Mouse (Mus musculus): Measurements from ENCODE around the gene Cacna1c. TPM values are rescaled to one million over a fixed set of nuclear protein-coding genes. Genes with fewer than 3 reads are reported as not detected.

Gene Cacna1c
- polyA plus RNA-seq, 1 experiment from 2014 or later, result 4.8 TPM

DNA sequence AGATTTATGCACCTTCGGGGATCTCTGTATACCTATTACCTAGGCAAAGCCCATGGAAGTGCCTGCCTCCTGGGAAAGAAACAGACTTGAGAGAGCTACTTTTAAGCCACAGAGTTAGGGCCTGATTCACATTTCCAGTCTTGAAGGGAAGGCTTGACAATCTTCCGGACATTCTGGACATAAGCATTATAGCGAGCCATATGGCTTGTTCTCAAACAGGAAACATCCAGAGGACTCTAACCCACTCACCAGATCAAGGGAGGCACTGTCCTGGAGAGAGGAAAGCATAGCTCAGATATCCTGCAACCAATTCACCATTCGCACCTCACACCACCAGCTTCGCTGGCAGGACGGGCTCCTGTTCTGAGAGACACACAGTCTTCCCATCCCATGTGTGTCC, 302.2 kb downstream of the Cacna1c start:
- Histone ChIP-seq H3K36me3 (ENCODE audit: insufficient read depth, low read length) (no peaks in the 10 kb centered on the region), H3K4me2 (replicated peaks; ENCODE audit: low read depth, low read length) (no peak overlapping the region), H3K4me1 (ENCODE audit: insufficient read depth, low read depth, low read length) (no peaks in the 10 kb centered on the region), H3K4me3 (ENCODE audit: low read depth, low read length) (no peak overlapping the region), H3K27me3 (replicated peaks; ENCODE audit: insufficient read depth, low read length) (no peaks in the 10 kb centered on the region), H3K9me3 (ENCODE audit: low read length) (no peaks in the 10 kb centered on the region), H3K27ac (ENCODE audit: low read length) (no peak overlapping the region), H3K9ac (replicated peaks; ENCODE audit: low read depth) (no peak overlapping the region)
- TF ChIP-seq EP300 (IDR thresholded peaks at IDR 0.05) (no peak), CTCF (IDR thresholded peaks at IDR 0.05) (no peak)
- DNase-seq (ENCODE audit: low spot score) (no peak), ATAC-seq (no peak)
- 88% methylated on average over 6 of the region's 6 CpGs for WGBS

DNA sequence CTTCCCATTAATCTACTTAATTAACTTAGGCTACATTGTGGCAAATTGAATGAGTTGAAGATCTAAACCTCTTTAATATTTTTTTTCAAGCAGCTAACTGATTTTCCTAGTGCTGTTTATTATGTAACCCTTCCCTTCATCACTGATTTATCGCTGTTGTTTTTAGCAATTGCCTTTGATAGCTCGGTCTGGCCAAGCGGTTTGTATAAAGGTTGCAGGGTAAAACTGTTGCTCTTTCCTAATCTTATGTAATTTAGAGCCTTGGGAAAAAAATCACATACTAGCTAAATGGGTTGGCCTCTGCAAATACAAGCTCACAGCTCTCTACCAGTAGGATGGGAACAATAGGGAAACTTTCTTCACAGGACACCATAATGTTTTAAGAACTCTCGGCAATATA, 306.8 kb downstream of the Cacna1c start:
- WGBS, result 68% methylated on average over 4 of the region's 4 CpGs
- peak; percentile 25 for DNase-seq (ENCODE audit: low spot score)

DNA sequence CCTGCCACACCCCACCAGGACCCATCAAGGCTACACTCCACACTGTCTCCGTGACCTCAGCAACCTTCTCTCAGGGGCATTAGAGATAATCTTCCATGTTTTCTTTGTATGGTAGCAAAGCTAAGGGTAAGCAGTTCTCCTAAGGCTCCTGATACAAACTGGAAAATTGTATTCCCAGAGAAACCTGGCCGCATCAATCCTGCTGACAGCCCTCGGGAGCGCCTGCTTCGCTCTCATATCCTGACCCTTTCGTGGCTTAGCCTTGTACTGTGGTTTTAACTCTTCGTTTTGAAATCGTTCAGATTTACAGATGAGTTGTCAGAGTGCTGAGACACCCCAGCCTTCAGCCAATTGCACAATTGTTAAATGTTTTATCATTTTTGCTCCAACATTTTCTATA, 309.2 kb downstream of the Cacna1c start:
- H3K27me3 ChIP-seq (replicated peaks; ENCODE audit: insufficient read depth, low read length), result no peaks in the 10 kb centered on the region
- H3K9me3 ChIP-seq (ENCODE audit: low read length), result no peaks in the 10 kb centered on the region
- no peak overlapping the region for H3K9ac ChIP-seq (replicated peaks; ENCODE audit: low read depth)
- no peaks in the 10 kb centered on the region for H3K4me1 ChIP-seq (ENCODE audit: insufficient read depth, low read depth, low read length)
- no peak overlapping the region for H3K27ac ChIP-seq (ENCODE audit: low read length)
- ATAC-seq (no peak), DNase-seq (ENCODE audit: low spot score) (no peak)
- WGBS, result 68% methylated on average over 8 of the region's 8 CpGs
- no peak overlapping the region for H3K4me2 ChIP-seq (replicated peaks; ENCODE audit: low read depth, low read length)
- no peaks in the 10 kb centered on the region for H3K36me3 ChIP-seq (ENCODE audit: insufficient read depth, low read length)
- no peak overlapping the region for H3K4me3 ChIP-seq (ENCODE audit: low read depth, low read length)
- TF ChIP-seq EP300 (IDR thresholded peaks at IDR 0.05) (no peak), CTCF (IDR thresholded peaks at IDR 0.05) (no peak)

More for the DNA sequence above, 306.8 kb downstream of the Cacna1c start:
- H3K27ac ChIP-seq (ENCODE audit: low read length), result no peak overlapping the region
- no peak for ATAC-seq
- no peaks in the 10 kb centered on the region for H3K27me3 ChIP-seq (replicated peaks; ENCODE audit: insufficient read depth, low read length)
- no peaks in the 10 kb centered on the region for H3K36me3 ChIP-seq (ENCODE audit: insufficient read depth, low read length)
- no peak for TF ChIP-seq EP300 (IDR thresholded peaks at IDR 0.05)
- TF ChIP-seq CTCF (IDR thresholded peaks at IDR 0.05), result no peak
- no peaks in the 10 kb centered on the region for H3K9me3 ChIP-seq (ENCODE audit: low read length)
- H3K4me2 ChIP-seq (replicated peaks; ENCODE audit: low read depth, low read length), result no peak overlapping the region
- H3K4me3 ChIP-seq (ENCODE audit: low read depth, low read length), result no peak overlapping the region
- no peaks in the 10 kb centered on the region for H3K4me1 ChIP-seq (ENCODE audit: insufficient read depth, low read depth, low read length)
- H3K9ac ChIP-seq (replicated peaks; ENCODE audit: low read depth), result no peak overlapping the region

DNA sequence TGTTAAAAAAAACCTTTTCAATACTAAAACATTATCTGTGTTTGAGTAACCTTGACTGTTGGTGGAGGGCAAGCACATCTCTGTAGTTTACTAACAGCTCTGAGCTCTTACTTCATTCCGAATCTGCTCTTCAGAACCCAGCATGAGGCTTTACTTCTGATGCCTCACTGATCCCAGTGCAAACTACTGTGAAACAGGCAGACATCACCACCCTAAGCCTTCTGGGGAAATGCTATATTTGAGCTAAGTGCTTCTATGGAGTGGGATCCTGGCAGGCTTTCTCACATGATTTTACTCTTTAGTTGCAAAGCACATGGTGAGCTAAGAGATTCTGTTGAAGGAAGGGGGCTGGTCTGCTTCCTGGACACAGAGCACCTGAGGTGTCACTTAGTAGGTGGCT, 311.3 kb downstream of the Cacna1c start:
- H3K36me3 ChIP-seq (ENCODE audit: insufficient read depth, low read length), result no peaks in the 10 kb centered on the region
- no peak overlapping the region for H3K4me3 ChIP-seq (ENCODE audit: low read depth, low read length)
- 68% methylated on average over 1 of the region's 1 CpGs for WGBS
- no peak overlapping the region for H3K4me2 ChIP-seq (replicated peaks; ENCODE audit: low read depth, low read length)
- H3K27me3 ChIP-seq (replicated peaks; ENCODE audit: insufficient read depth, low read length), result no peaks in the 10 kb centered on the region
- H3K27ac ChIP-seq (ENCODE audit: low read length), result no peak overlapping the region
- DNase-seq (ENCODE audit: low spot score), result no peak
- H3K4me1 ChIP-seq (ENCODE audit: insufficient read depth, low read depth, low read length), result no peaks in the 10 kb centered on the region
- ATAC-seq, result no peak
- TF ChIP-seq EP300 (IDR thresholded peaks at IDR 0.05) (no peak), CTCF (IDR thresholded peaks at IDR 0.05) (no peak)
- no peaks in the 10 kb centered on the region for H3K9me3 ChIP-seq (ENCODE audit: low read length)
- no peak overlapping the region for H3K9ac ChIP-seq (replicated peaks; ENCODE audit: low read depth)

DNA sequence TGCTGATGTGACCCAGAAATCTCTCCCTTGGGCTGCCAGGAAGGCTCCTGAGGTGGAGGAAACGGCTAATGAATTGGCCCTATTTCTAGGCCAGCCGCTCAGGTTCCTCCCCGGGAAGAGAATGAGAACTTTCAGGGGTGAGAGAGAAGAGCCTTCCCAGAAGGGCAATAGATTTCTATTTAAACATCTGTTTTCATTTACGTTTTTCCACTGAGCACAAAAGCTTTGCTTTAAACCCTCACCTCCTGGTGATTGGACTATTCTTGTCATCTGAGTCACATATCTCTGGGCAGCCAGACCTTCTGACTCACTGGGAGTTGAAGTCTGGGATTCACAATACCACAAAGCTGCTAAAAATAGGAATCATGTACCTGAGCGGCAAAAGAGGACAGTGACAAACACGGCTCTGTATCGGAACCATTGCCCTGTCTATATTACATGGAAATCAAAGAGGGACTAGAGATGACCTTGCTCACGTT, 312.1 kb downstream of the Cacna1c start:
- no peak overlapping the region for H3K4me2 ChIP-seq (replicated peaks; ENCODE audit: low read depth, low read length)
- no peaks in the 10 kb centered on the region for H3K36me3 ChIP-seq (ENCODE audit: insufficient read depth, low read length)
- no peak overlapping the region for H3K27ac ChIP-seq (ENCODE audit: low read length)
- no peak overlapping the region for H3K4me3 ChIP-seq (ENCODE audit: low read depth, low read length)
- no peak for TF ChIP-seq CTCF (IDR thresholded peaks at IDR 0.05)
- H3K9me3 ChIP-seq (ENCODE audit: low read length), result no peaks in the 10 kb centered on the region
- WGBS, result 79% methylated on average over 8 of the region's 8 CpGs
- no peaks in the 10 kb centered on the region for H3K27me3 ChIP-seq (replicated peaks; ENCODE audit: insufficient read depth, low read length)
- H3K9ac ChIP-seq (replicated peaks; ENCODE audit: low read depth), result no peak overlapping the region
- H3K4me1 ChIP-seq (ENCODE audit: insufficient read depth, low read depth, low read length), result no peaks in the 10 kb centered on the region
- no peak for DNase-seq (ENCODE audit: low spot score)
- ATAC-seq, result no peak

DNA sequence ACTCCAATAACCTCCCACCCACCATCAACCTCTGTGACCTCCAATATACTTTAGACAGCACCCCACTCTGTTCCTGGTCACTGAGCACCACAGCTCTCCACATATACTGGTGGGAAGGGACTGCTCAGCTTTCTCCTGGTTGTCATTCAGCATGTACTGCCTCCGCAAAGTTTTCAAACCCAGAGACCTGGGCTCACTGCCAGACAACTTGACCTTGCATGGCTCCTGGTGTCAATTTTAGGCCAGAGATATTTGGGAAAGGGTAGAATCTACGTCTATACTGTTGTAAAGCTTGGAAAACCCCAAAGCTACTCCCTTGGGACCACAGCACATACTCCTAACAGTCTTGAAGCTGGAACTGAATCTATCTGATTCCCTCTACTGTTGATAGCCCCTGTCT, 320.0 kb downstream of the Cacna1c start:
- Histone ChIP-seq H3K36me3 (ENCODE audit: insufficient read depth, low read length) (no peaks in the 10 kb centered on the region), H3K27me3 (replicated peaks; ENCODE audit: insufficient read depth, low read length) (no peaks in the 10 kb centered on the region), H3K9ac (replicated peaks; ENCODE audit: low read depth) (no peak overlapping the region), H3K9me3 (ENCODE audit: low read length) (no peaks in the 10 kb centered on the region), H3K27ac (ENCODE audit: low read length) (no peak overlapping the region), H3K4me1 (ENCODE audit: insufficient read depth, low read depth, low read length) (no peaks in the 10 kb centered on the region), H3K4me2 (replicated peaks; ENCODE audit: low read depth, low read length) (no peak overlapping the region), H3K4me3 (ENCODE audit: low read depth, low read length) (no peak overlapping the region)
- WGBS, result 29% methylated on average over 2 of the region's 2 CpGs
- ATAC-seq (no peak), DNase-seq (ENCODE audit: low spot score) (no peak)
- TF ChIP-seq EP300 (IDR thresholded peaks at IDR 0.05), result no peak
- no peak for TF ChIP-seq CTCF (IDR thresholded peaks at IDR 0.05)

DNA sequence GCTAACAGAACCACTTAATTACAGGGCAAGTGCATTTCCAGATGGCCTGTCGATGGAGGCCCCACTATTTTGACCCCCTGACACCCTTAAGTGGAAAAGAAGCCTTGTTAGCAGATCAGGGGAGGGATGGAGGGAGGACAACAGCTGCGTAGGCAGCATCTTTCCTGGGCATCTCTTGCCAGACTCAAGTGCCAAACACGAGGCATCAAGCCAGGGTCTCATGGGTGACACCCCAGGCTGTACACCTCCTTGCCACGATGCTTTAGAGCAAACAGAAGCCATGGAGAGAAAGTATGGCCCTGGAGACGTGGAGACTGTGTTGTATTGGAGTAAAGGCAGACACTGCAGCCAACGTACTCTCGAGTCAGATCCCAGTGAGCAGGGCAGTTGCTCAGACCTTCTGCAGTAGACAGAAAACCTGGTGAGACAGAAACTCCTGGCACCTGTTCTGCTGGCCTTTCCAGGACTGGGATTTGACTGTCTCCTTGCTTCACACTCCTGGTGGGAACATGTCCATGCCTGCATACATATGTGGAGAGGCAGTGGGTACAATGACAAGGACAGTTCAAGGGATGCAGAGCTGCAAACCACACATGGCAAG, 325.9 kb downstream of the Cacna1c start:
- Histone ChIP-seq H3K4me3 (ENCODE audit: low read depth, low read length) (no peak overlapping the region), H3K9ac (replicated peaks; ENCODE audit: low read depth) (no peak overlapping the region), H3K36me3 (ENCODE audit: insufficient read depth, low read length) (no peaks in the 10 kb centered on the region), H3K4me2 (replicated peaks; ENCODE audit: low read depth, low read length) (no peak overlapping the region), H3K27me3 (replicated peaks; ENCODE audit: insufficient read depth, low read length) (no peaks in the 10 kb centered on the region), H3K4me1 (ENCODE audit: insufficient read depth, low read depth, low read length) (no peaks in the 10 kb centered on the region; the same call in 1 of the 2 replicates), H3K27ac (ENCODE audit: low read length) (no peak overlapping the region), H3K9me3 (ENCODE audit: low read length) (no peaks in the 10 kb centered on the region)
- TF ChIP-seq CTCF (IDR thresholded peaks at IDR 0.05) (no peak), EP300 (IDR thresholded peaks at IDR 0.05) (no peak)
- WGBS, result 68% methylated on average over 7 of the region's 7 CpGs
- ATAC-seq (no peak), DNase-seq (ENCODE audit: low spot score) (no peak)

Data from lung, postnatal 0 days (tissue).